Mouse (Mus musculus): ENCODE data around the gene Slc37a1.

- TF ChIP-seq EP300 (IDR thresholded peaks at IDR 0.05; ENCODE audit: low read depth in 1 of 2, low read length in 2 of 2) (no peak), CTCF (IDR thresholded peaks at IDR 0.05 in 2 of 3, conservative IDR thresholded peaks at IDR 0.05 in 1 of 3; ENCODE audit: control insufficient read depth in 1 of 3, insufficient read depth in 1 of 3, low read depth in 2 of 3, low read length in 3 of 3, poor library complexity in 1 of 3, severe bottlenecking in 1 of 3) (no peak), RCOR1 (IDR thresholded peaks at IDR 0.05; ENCODE audit: low read depth, low read length) (no peak)
Measured at GRCm38 (mm10) chr17:31263770-31264169, 22.8 kb upstream of the Slc37a1 start.

Data from MEL (cell line).